Mouse (Mus musculus) heart, postnatal 0 days (tissue): Measurements from ENCODE around the gene Tmem219.

Experiments
- CTCF ChIP-seq: IDR thresholded peaks from 2 replicates; pipeline ENCODE4 v1.5.1; 2016; ENCODE audit warnings: antibody characterized with exemption, control low read depth, low read depth
- EP300 ChIP-seq: IDR thresholded peaks from 2 replicates; pipeline ENCODE4 v1.6.1; 2016; ENCODE audit warnings: antibody characterized with exemption, low read depth

DNA sequence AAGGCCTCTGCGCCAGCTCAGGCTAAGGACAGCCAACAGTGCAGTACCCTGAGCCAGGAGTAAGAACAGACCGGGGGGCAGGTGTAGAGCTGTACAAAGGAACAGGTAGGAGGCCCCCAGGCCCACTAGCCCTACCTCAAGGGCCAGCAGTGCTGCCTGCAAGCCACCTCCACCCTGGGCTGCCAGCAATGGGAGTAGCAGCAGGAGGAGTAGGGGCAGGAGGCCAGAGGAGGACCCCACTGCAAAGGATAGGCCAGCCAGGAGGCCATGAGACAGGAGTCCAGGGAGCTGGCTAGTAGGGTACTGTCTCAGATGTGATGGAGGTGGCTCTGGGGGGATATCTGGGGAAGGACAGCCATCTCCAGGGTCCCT is 52.2 kb downstream of the Tmem219 start:
- TF ChIP-seq EP300 (no peak), CTCF (no peak)
